Mouse (Mus musculus): ENCODE measurements around the gene Spire2.

Gene Spire2

GRCm38 (mm10) chr8:123415967-123416943, 83.7 kb downstream of the Spire2 start:
- DNase-seq (ENCODE audit: low spot score in 2 of 2): no peak

DNA sequence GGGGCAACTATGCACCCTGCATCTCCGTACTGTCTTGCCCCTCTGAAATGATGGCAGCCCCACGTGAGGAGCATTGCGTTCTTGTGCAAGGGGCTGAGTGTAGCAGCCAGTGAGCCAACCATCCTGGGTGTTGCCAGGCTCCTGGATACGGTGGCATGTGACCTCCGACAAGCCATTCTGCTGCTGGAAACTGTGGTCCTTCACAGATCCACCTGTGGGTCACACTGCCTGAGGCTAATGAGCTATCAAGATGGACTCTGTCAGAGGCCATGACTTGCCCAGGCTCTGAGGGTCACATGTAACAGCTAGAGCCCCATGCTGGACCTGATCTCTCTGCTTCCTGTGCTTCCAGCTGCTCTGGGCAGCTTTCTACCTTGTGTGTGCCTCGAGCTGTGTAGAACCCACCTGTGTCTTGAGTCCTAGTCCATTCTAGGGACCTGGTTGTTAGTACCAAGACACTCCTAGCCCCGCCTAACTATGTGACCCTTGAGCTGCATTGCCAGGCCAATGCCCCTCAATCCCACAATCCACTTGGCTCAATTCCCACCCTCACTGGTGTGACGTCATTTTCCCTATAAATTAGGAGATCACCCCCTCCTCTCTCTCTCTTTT, 84.5 kb downstream of the Spire2 start:
- no peak for DNase-seq (ENCODE audit: low spot score in 2 of 2)
